Mouse (Mus musculus) liver, embryonic 11.5 days (tissue): ENCODE data around the gene Ube2q1. TPM values are rescaled to one million over a fixed set of nuclear protein-coding genes. Genes with fewer than 3 reads are reported as not detected.

Experiments
- ATAC-seq: fragments of 200-750 bp; cut with Nextera tagmentation; replicated peaks from 2 replicates; pipeline ENCODE4 v1.8.0; 2017; ENCODE audit warnings: moderate number of reproducible peaks, mild to moderate bottlenecking, moderate TSS enrichment, moderate library complexity; ENCODE audit not compliant: low FRiP score
- DNase-seq: peaks from one replicate; pipeline ENCODE4 v3.0.0-alpha.2; 2017; ENCODE audit warnings: low spot score
- H3K27ac ChIP-seq: fragments of 300-500 bp; sonication (generic); 2 replicates; pipeline ENCODE4 v1.5.1; 2014; ENCODE audit warnings: mild to moderate bottlenecking, low read depth, low read length, control low read depth
- H3K27me3 ChIP-seq: fragments of 300-500 bp; sonication (generic); replicated peaks from 2 replicates; pipeline ENCODE4 v1.6.1; 2014; ENCODE audit warnings: low read length, mixed read lengths; ENCODE audit not compliant: control insufficient read depth, insufficient read depth
- H3K36me3 ChIP-seq: fragments of 300-500 bp; sonication (generic); 2 replicates; pipeline ENCODE4 v1.6.1; 2014; ENCODE audit warnings: mild to moderate bottlenecking, low read length, moderate library complexity, mixed read lengths; ENCODE audit not compliant: control insufficient read depth, insufficient read depth
- H3K4me1 ChIP-seq: fragments of 300-500 bp; sonication (generic); replicated peaks from 2 replicates; pipeline ENCODE4 v1.6.1; 2014; ENCODE audit warnings: low read length, mixed read lengths; ENCODE audit not compliant: control insufficient read depth, insufficient read depth
- H3K4me2 ChIP-seq: fragments of 300-500 bp; sonication (generic); 2 replicates; pipeline ENCODE4 v1.6.1; 2014; ENCODE audit warnings: mild to moderate bottlenecking, control low read depth, moderate library complexity
- H3K4me3 ChIP-seq: fragments of 300-500 bp; sonication (generic); 2 replicates; pipeline ENCODE4 v1.5.1; 2014; ENCODE audit warnings: low read depth, low read length, control low read depth
- H3K9ac ChIP-seq: fragments of 300-500 bp; sonication (generic); 2 replicates; pipeline ENCODE4 v1.6.1; 2014; ENCODE audit warnings: low read depth, low read length, control low read depth
- H3K9me3 ChIP-seq: fragments of 300-500 bp; sonication (generic); 2 replicates; pipeline ENCODE4 v1.6.1; 2016; ENCODE audit warnings: low read length, inconsistent platforms, mixed read lengths; ENCODE audit not compliant: control insufficient read depth
- WGBS: fragments of 180-500 bp; shearing (Covaris S2); extraction: QIAGEN DNeasy Blood & Tissue Kit; methylation state at CpG from one replicate; pipeline ENCODE4 v1.1.7; 2014; 5-methylcytosine and 5-hydroxymethylcytosine counted together
- polyA plus RNA-seq: library from polyadenylated mRNA; unstranded; fragments of >200 nt; fragmentation: Nextera tagmentation; extraction: Ambion mirVana; gene quantifications from 2 replicates; pipeline ENCODE4 v1.2.1, GENCODE M21; 2014

Gene Ube2q1
- polyA plus RNA-seq, 1 experiment from 2014 or later = 15.7 TPM

GRCm38 (mm10) chr3:89807881-89808280 lies 34.5 kb downstream of the Ube2q1 start:
- Histone ChIP-seq H3K27me3 (no peaks in the 10 kb centered on the region), H3K9me3 (no peaks in the 10 kb centered on the region), H3K4me1 (peaks cover 9% of the 10 kb centered on the region), H3K9ac (peak overlapping the region; percentile 23; the same call in 1 of the 2 replicates), H3K4me3 (no peak overlapping the region), H3K36me3 (no peaks in the 10 kb centered on the region), H3K4me2 (peak overlapping the region; percentile 50), H3K27ac (peak overlapping the region; percentile 65)
- DNase-seq (no peak), ATAC-seq (peak; percentile 87)
- WGBS = 60% methylated on average over 5 of the region's 5 CpGs

GRCm38 (mm10) chr3:89808638-89809037 lies 35.2 kb downstream of the Ube2q1 start:
- peak; percentile 58 for DNase-seq
- Histone ChIP-seq H3K4me1 (peaks cover 9% of the 10 kb centered on the region), H3K27me3 (no peaks in the 10 kb centered on the region), H3K27ac (peak overlapping the region; percentile 65), H3K4me2 (peak overlapping the region; percentile 50), H3K9me3 (no peaks in the 10 kb centered on the region), H3K9ac (no peak overlapping the region), H3K36me3 (no peaks in the 10 kb centered on the region), H3K4me3 (no peak overlapping the region)
- WGBS = 34% methylated on average over 9 of the region's 9 CpGs
- ATAC-seq = peak; percentile 93

GRCm38 (mm10) chr3:89810841-89811240 lies 37.4 kb downstream of the Ube2q1 start:
- H3K9me3 ChIP-seq = no peaks in the 10 kb centered on the region
- H3K4me2 ChIP-seq = no peak overlapping the region
- no peak overlapping the region for H3K9ac ChIP-seq
- H3K27ac ChIP-seq = no peak overlapping the region
- no peak overlapping the region for H3K4me3 ChIP-seq
- H3K4me1 ChIP-seq = peaks cover 9% of the 10 kb centered on the region
- no peaks in the 10 kb centered on the region for H3K27me3 ChIP-seq
- no peaks in the 10 kb centered on the region for H3K36me3 ChIP-seq
- DNase-seq (no peak), ATAC-seq (no peak)

- ATAC-seq = no peak
- H3K4me2 ChIP-seq = no peak overlapping the region
- peaks cover 9% of the 10 kb centered on the region for H3K4me1 ChIP-seq
- DNase-seq = no peak
- H3K9me3 ChIP-seq = no peaks in the 10 kb centered on the region
- H3K9ac ChIP-seq = no peak overlapping the region
- H3K4me3 ChIP-seq = no peak overlapping the region
- no peaks in the 10 kb centered on the region for H3K27me3 ChIP-seq
- no peaks in the 10 kb centered on the region for H3K36me3 ChIP-seq
- H3K27ac ChIP-seq = no peak overlapping the region
- WGBS = 71% methylated on average over 3 of the region's 3 CpGs
These were observed 38.8 kb downstream of the Ube2q1 start for GRCm38 (mm10) chr3:89812166-89812565.

- H3K9me3 ChIP-seq = no peaks in the 10 kb centered on the region
- no peaks in the 10 kb centered on the region for H3K27me3 ChIP-seq
- no peaks in the 10 kb centered on the region for H3K36me3 ChIP-seq
- DNase-seq (no peak), ATAC-seq (no peak)
- no peak overlapping the region for H3K27ac ChIP-seq
- no peaks in the 10 kb centered on the region for H3K4me1 ChIP-seq
- no peak overlapping the region for H3K4me2 ChIP-seq
- H3K9ac ChIP-seq = no peak overlapping the region
- WGBS = 72% methylated on average over 7 of the region's 7 CpGs
- no peak overlapping the region for H3K4me3 ChIP-seq
These were observed 40.6 kb downstream of the Ube2q1 start for GRCm38 (mm10) chr3:89814051-89814450.

- DNase-seq (no peak), ATAC-seq (no peak)
- H3K9me3 ChIP-seq = no peaks in the 10 kb centered on the region
- H3K4me1 ChIP-seq = peaks cover 12% of the 10 kb centered on the region
- H3K4me2 ChIP-seq = no peak overlapping the region
- H3K4me3 ChIP-seq = no peak overlapping the region
- 40% methylated on average over 4 of the region's 4 CpGs for WGBS
- H3K27ac ChIP-seq = no peak overlapping the region
- H3K27me3 ChIP-seq = no peaks in the 10 kb centered on the region
- no peaks in the 10 kb centered on the region for H3K36me3 ChIP-seq
- H3K9ac ChIP-seq = no peak overlapping the region
These were observed 43.6 kb downstream of the Ube2q1 start for GRCm38 (mm10) chr3:89817056-89817455.

GRCm38 (mm10) chr3:89818605-89819004 lies 45.2 kb downstream of the Ube2q1 start:
- H3K27me3 ChIP-seq = no peaks in the 10 kb centered on the region

GRCm38 (mm10) chr3:89819897-89820296 lies 46.5 kb downstream of the Ube2q1 start:
- Histone ChIP-seq H3K9me3 (no peaks in the 10 kb centered on the region), H3K36me3 (no peaks in the 10 kb centered on the region), H3K4me3 (no peak overlapping the region), H3K9ac (no peak overlapping the region), H3K4me1 (peaks cover 12% of the 10 kb centered on the region), H3K27me3 (no peaks in the 10 kb centered on the region), H3K27ac (no peak overlapping the region), H3K4me2 (peak overlapping the region; percentile 28; the same call in 1 of the 2 replicates)
- DNase-seq = no peak
- 28% methylated on average over 7 of the region's 7 CpGs for WGBS
- no peak for ATAC-seq

More at GRCm38 (mm10) chr3:89818605-89819004, 45.2 kb downstream of the Ube2q1 start:
- Histone ChIP-seq H3K9ac (no peak overlapping the region), H3K9me3 (no peaks in the 10 kb centered on the region), H3K36me3 (no peaks in the 10 kb centered on the region), H3K27ac (no peak overlapping the region), H3K4me1 (peaks cover 12% of the 10 kb centered on the region), H3K4me3 (no peak overlapping the region), H3K4me2 (no peak overlapping the region)
- WGBS = 76% methylated on average over 3 of the region's 3 CpGs
- no peak for DNase-seq
- no peak for ATAC-seq

GRCm38 (mm10) chr3:89820311-89821095 lies 47.1 kb downstream of the Ube2q1 start:
- Histone ChIP-seq H3K27ac (no peak overlapping the region), H3K4me1 (peaks cover 12% of the 10 kb centered on the region), H3K4me2 (peak overlapping the region; percentile 28), H3K36me3 (no peaks in the 10 kb centered on the region), H3K4me3 (no peak overlapping the region), H3K27me3 (no peaks in the 10 kb centered on the region), H3K9ac (no peak overlapping the region), H3K9me3 (no peaks in the 10 kb centered on the region)
- ATAC-seq = no peak; the same call in 1 of the 2 replicates
- no peak for DNase-seq
- WGBS = 72% methylated on average over 12 of the region's 12 CpGs
